Mouse (Mus musculus) liver, embryonic 14.5 days (tissue): Measurements from ENCODE around the gene Ikzf1. TPM values are rescaled to one million over a fixed set of nuclear protein-coding genes. Genes with fewer than 3 reads are reported as not detected.

ENCODE experiments used
- ATAC-seq: fragments of 200-750 bp; cut with Nextera tagmentation; 2 replicates; pipeline ENCODE4 v1.8.0; 2017; ENCODE audit warnings: moderate number of reproducible peaks, mild to moderate bottlenecking, moderate library complexity; ENCODE audit not compliant: insufficient read depth
- DNase-seq, 3 experiments: peaks; one replicate each; pipeline ENCODE4 v3.0.0-alpha.2; 2012 to 2013; ENCODE audit warnings: low read depth in 3 of 3, low spot score in 3 of 3
- H3K27ac ChIP-seq: fragments of 300-500 bp; sonication (generic); 2 replicates; pipeline ENCODE4 v1.5.1; 2014; ENCODE audit warnings: moderate library complexity, mild to moderate bottlenecking, control low read depth, inconsistent platforms
- H3K27me3 ChIP-seq: fragments of 300-500 bp; sonication (generic); 2 replicates; pipeline ENCODE4 v1.6.1; 2014; ENCODE audit warnings: mild to moderate bottlenecking, low read length, moderate library complexity; ENCODE audit not compliant: control insufficient read depth, insufficient read depth
- H3K36me3 ChIP-seq: fragments of 300-500 bp; sonication (generic); replicated peaks from 2 replicates; pipeline ENCODE4 v1.6.1; 2014; ENCODE audit warnings: low read depth; ENCODE audit not compliant: control insufficient read depth, insufficient read depth
- H3K4me1 ChIP-seq, 2 experiments: fragments of 200-500 bp in 1 of 2; fragments of 300-500 bp in 1 of 2; sonication (generic) in 1 of 2; replicated peaks; 2 replicates each; pipeline ENCODE4 v1.6.1; 2012 to 2014; ENCODE audit warnings: antibody characterized with exemption in 1 of 2, inconsistent platforms in 1 of 2, low read length in 1 of 2; ENCODE audit not compliant: control insufficient read depth in 2 of 2, insufficient read depth in 2 of 2
- H3K4me2 ChIP-seq: fragments of 300-500 bp; sonication (generic); 2 replicates; pipeline ENCODE4 v1.6.1; 2014; ENCODE audit warnings: low read depth, mild to moderate bottlenecking, control low read depth, moderate library complexity
- H3K4me3 ChIP-seq, 2 experiments: fragments of 200-500 bp in 1 of 2; fragments of 300-500 bp in 1 of 2; sonication (generic) in 1 of 2; 2 replicates each; pipeline ENCODE4 v1.5.1; 2012 to 2014; ENCODE audit warnings: low read depth in 2 of 2, low read length in 2 of 2, mild to moderate bottlenecking in 2 of 2, control low read depth in 1 of 2, inconsistent platforms in 1 of 2, moderate library complexity in 1 of 2; ENCODE audit not compliant: insufficient read depth in 1 of 2
- H3K9ac ChIP-seq: fragments of 300-500 bp; sonication (generic); replicated peaks from 2 replicates; pipeline ENCODE4 v1.6.1; 2014; ENCODE audit warnings: mild to moderate bottlenecking, control low read depth, moderate library complexity
- H3K9me3 ChIP-seq: fragments of 300-500 bp; sonication (generic); 2 replicates; pipeline ENCODE4 v1.6.1; 2016; ENCODE audit warnings: low read length, mixed read lengths; ENCODE audit not compliant: control insufficient read depth
- CTCF ChIP-seq: IDR thresholded peaks from 2 replicates; pipeline ENCODE4 v1.5.1; 2016; ENCODE audit warnings: antibody characterized with exemption, low read depth, control low read depth
- EP300 ChIP-seq: IDR thresholded peaks from 2 replicates; pipeline ENCODE4 v1.6.1; 2016; ENCODE audit warnings: antibody characterized with exemption, low read depth
- WGBS: fragments of 180-500 bp; shearing (Covaris S2); extraction: QIAGEN DNeasy Blood & Tissue Kit; methylation state at CpG from one replicate; pipeline ENCODE4 v1.1.7; 2014; ENCODE audit not compliant: insufficient replicate concordance; 5-methylcytosine and 5-hydroxymethylcytosine counted together
- polyA plus RNA-seq, 2 experiments: library from polyadenylated mRNA; depleted of rRNA in 1 of 2; stranded (reverse) in 1 of 2; unstranded in 1 of 2; fragments of >200 nt; fragmentation: Nextera tagmentation in 1 of 2; extraction: Ambion mirVana in 1 of 2; gene quantifications; 2 replicates each; pipeline versions ENCODE4 v1.2.1 to v1.2.3; 2012 to 2014

Ikzf1 gene
- polyA plus RNA-seq, 2 experiments, result 46.6 to 65.4 TPM

DNA sequence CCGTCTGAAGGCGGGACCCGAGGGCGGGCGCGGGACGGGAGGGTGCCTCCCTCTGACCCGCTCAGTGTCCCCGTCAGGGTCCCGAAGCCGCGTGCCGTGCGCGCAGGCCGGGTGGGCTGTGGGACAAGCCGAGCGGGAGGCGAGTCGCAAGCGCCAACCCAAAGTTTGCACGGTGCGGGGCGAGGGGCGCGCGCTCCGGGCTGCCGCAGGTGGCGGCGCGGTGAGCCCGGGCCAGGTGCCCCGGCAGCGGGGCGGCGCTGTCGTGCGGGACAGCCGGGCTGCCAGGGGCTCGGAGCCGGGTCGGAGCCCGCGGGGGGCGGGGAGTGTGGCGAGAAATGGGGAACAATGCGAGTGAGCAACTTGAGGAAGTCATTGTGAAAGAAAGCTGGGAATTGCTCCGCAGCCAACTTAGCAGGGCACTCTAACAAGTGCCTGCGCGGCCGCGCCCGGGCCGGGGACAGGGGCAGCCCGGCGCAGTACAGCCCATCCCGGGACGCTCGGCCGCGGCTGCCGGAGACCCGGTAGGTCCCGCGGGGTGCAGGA is 1.1 kb downstream of the Ikzf1 start:
- ATAC-seq, result peak; percentile 67
- H3K9ac ChIP-seq, result peak overlapping the region; percentile 97
- peak overlapping the region; percentile 86 to 87 for H3K4me3 ChIP-seq
- H3K36me3 ChIP-seq, result no peaks in the 10 kb centered on the region
- H3K4me2 ChIP-seq, result peak overlapping the region; percentile 94
- TF ChIP-seq EP300 (no peak), CTCF (no peak; the same call in 1 of the 2 replicates)
- peak overlapping the region; percentile 66 for H3K27ac ChIP-seq
- peak in 2 of 3 experiments; percentile 47 to 50 for DNase-seq
- H3K9me3 ChIP-seq, result no peaks in the 10 kb centered on the region
- WGBS, result under 1% methylated on average over 66 of the region's 66 CpGs
- peaks cover 2% of the 10 kb centered on the region for H3K27me3 ChIP-seq
- peaks cover 25 to 34% of the 10 kb centered on the region in 2 experiments for H3K4me1 ChIP-seq

DNA sequence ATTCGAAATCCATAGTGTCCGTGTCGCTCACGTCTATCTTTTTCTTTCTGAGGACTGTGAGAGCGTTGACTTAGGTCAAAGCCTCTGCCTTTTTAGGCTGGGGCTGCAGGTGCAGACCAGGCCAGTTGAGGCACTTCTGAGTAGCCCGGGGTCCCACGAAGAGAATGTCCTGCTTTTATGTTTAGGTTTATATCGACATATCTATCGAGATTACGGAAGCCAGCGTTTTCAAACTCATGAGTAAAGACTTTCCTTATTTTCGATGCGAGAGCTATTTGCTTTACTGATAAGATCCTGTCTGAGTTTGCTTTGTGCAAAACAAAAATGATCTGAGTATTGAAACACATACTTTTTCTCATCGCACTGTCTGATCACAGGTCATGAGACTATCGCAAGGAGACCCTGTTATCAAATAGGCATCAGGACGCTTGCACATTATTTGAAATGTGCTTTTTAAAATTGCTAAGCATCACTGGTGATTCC is 1.8 kb downstream of the Ikzf1 start:
- ATAC-seq, result no peak
- peak overlapping the region; percentile 86 to 87 for H3K4me3 ChIP-seq
- peak overlapping the region; percentile 66 for H3K27ac ChIP-seq
- peak in 1 of 3 experiments; percentile 52 for DNase-seq
- H3K4me1 ChIP-seq, result peaks cover 30 to 40% of the 10 kb centered on the region in 2 experiments
- no peaks in the 10 kb centered on the region for H3K9me3 ChIP-seq
- under 1% methylated on average over 16 of the region's 16 CpGs for WGBS
- H3K9ac ChIP-seq, result peak overlapping the region; percentile 97
- H3K4me2 ChIP-seq, result peak overlapping the region; percentile 94
- TF ChIP-seq CTCF (no peak), EP300 (no peak)
- no peaks in the 10 kb centered on the region for H3K36me3 ChIP-seq
- peaks cover 2% of the 10 kb centered on the region for H3K27me3 ChIP-seq

DNA sequence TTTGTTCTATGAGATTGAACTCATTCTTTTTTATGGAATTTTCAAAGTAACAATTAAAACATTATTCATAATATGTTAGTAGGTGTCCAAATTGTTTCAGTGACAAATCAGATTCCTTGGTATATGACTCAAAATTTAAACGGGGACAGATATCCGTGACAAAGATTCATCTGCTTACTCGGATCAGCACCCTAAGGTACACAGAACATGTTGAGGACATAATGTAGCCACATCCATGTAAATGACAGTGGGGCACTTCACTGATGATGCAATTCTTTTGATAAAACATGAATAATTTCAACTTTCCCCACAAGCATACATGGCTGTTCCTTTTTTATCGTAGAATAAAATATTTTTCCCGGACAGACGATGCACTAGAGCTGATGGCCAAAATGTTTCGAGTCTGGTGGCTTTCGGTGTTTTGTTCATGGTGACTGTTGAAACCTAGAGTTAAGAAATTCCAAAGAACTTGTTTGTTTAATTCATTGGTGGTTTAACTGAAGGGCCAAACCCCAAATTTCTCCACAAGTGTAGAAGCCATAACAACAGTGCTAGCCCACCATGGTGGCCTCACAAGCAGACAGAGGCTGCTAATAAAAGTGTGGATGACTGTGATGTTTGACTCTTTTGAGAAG is 2.9 kb downstream of the Ikzf1 start:
- Histone ChIP-seq H3K36me3 (no peaks in the 10 kb centered on the region; the same call in 1 of the 2 replicates), H3K9me3 (no peaks in the 10 kb centered on the region), H3K27me3 (peaks cover 2% of the 10 kb centered on the region), H3K4me3 (peak overlapping the region; percentile 73 to 87), H3K4me2 (peak overlapping the region; percentile 94), H3K27ac (peak overlapping the region; percentile 85), H3K4me1 (peaks cover 39 to 45% of the 10 kb centered on the region in 2 experiments), H3K9ac (peak overlapping the region; percentile 97)
- TF ChIP-seq CTCF (no peak), EP300 (no peak)
- DNase-seq (peak in 1 of 3 experiments; percentile 30), ATAC-seq (no peak)
- 30% methylated on average over 8 of the region's 8 CpGs for WGBS

DNA sequence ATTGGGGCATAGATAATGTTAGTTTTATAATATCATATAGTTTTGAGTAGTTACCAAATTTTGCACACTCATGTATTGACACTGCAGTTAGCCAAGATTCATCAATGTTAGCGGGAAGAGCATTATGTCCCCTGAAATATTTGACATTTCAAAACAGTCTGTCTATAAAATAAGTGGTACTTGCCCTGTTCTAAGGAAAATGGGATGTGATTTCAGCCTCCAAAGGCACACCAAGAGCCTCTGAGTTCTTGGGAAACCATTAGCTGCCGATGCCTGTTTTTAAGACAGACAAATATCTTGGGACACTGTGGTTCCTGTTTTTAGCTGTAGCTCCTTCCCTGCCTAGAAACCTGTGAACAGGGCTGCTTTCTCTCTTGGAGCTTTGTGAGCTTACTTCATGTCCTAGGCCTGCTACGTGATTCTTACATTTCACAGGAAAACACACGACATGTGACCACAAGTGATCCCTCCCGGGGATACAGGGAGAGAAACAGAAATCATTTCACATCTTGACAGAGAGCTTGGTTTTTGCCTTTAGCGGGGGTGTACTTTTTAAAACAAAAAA is 4.0 kb downstream of the Ikzf1 start:
- peak overlapping the region; percentile 94 for H3K4me2 ChIP-seq
- TF ChIP-seq CTCF, result no peak
- TF ChIP-seq EP300, result no peak
- peaks cover 48 to 49% of the 10 kb centered on the region in 2 experiments for H3K4me1 ChIP-seq
- H3K4me3 ChIP-seq, result peak overlapping the region; percentile 36 to 87
- DNase-seq, result peak in 1 of 3 experiments; percentile 26
- peak overlapping the region; percentile 85 for H3K27ac ChIP-seq
- ATAC-seq, result no peak
- WGBS, result 19% methylated on average over 6 of the region's 6 CpGs
- H3K9me3 ChIP-seq, result no peaks in the 10 kb centered on the region
- H3K9ac ChIP-seq, result peak overlapping the region; percentile 97
- peaks cover 2% of the 10 kb centered on the region for H3K27me3 ChIP-seq
- H3K36me3 ChIP-seq, result peaks cover 3% of the 10 kb centered on the region

DNA sequence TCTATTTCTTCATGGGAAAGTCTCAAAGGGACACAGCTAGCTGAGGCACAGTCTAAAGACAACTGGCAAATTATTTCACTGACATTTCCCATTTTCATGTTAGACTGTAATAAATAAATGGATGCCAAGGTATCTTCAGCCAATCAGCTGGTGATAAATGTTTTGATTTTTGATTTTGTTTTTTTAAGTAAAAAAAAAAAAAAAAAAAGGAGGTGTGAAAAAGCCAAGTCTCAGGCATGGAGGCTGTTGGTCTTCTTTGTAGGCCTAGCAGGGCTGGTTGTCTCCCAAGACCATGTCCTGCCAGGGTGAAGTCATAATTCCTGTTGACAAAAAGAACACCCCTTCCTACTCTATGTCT is 4.9 kb downstream of the Ikzf1 start:
- peaks cover 41 to 44% of the 10 kb centered on the region in 2 experiments for H3K4me1 ChIP-seq
- peaks cover 3% of the 10 kb centered on the region for H3K36me3 ChIP-seq
- H3K9ac ChIP-seq, result peak overlapping the region; percentile 97
- ATAC-seq (no peak), DNase-seq (no peak)
- peaks cover 2% of the 10 kb centered on the region for H3K27me3 ChIP-seq
- peak overlapping the region; percentile 85 for H3K27ac ChIP-seq
- H3K4me3 ChIP-seq, result peak overlapping the region in 1 of 2 experiments; percentile 87; a peak in 2 of 4 replicates
- no peak for TF ChIP-seq CTCF
- TF ChIP-seq EP300, result no peak
- no peaks in the 10 kb centered on the region for H3K9me3 ChIP-seq
- peak overlapping the region; percentile 94 for H3K4me2 ChIP-seq
